Mouse (Mus musculus) liver, embryonic 14.5 days (tissue): ENCODE measurements around the gene Cyp2w1.

ENCODE experiments used
- CTCF ChIP-seq: IDR thresholded peaks from 2 replicates; pipeline ENCODE4 v1.5.1; 2016; ENCODE audit warnings: antibody characterized with exemption, low read depth, control low read depth
- EP300 ChIP-seq: IDR thresholded peaks from 2 replicates; pipeline ENCODE4 v1.6.1; 2016; ENCODE audit warnings: antibody characterized with exemption, low read depth

- no peak for TF ChIP-seq CTCF
- TF ChIP-seq EP300: no peak
These were observed 14.0 kb upstream of the Cyp2w1 start for GRCm38 (mm10) chr5:139338403-139338802.
